Mouse (Mus musculus) forebrain, embryonic 12.5 days (tissue): ENCODE data around the gene Ifngr1. TPM values are rescaled to one million over a fixed set of nuclear protein-coding genes. Genes with fewer than 3 reads are reported as not detected.
A peak's percentile ranks its signal among the peaks of the same experiment; 100 is the strongest.

Source experiments
- ATAC-seq: fragments of 200-750 bp; cut with Nextera tagmentation; 2 replicates; pipeline ENCODE4 v1.8.0; 2017; ENCODE audit warnings: moderate TSS enrichment; ENCODE audit not compliant: low FRiP score
- H3K27ac ChIP-seq: fragments of 300-500 bp; sonication (generic); 2 replicates; pipeline ENCODE4 v1.5.1; 2016; ENCODE audit warnings: mild to moderate bottlenecking
- H3K27me3 ChIP-seq: fragments of 300-500 bp; sonication (generic); 2 replicates; pipeline ENCODE4 v1.6.1; 2016; ENCODE audit warnings: mild to moderate bottlenecking
- H3K36me3 ChIP-seq: fragments of 300-500 bp; sonication (generic); replicated peaks from 2 replicates; pipeline ENCODE4 v1.6.1; 2016; ENCODE audit warnings: mild to moderate bottlenecking
- H3K4me1 ChIP-seq: fragments of 300-500 bp; sonication (generic); 2 replicates; pipeline ENCODE4 v1.6.1; 2016
- H3K4me2 ChIP-seq: fragments of 300-500 bp; sonication (generic); 2 replicates; pipeline ENCODE4 v1.6.1; 2016; ENCODE audit warnings: mild to moderate bottlenecking, moderate library complexity
- H3K4me3 ChIP-seq: fragments of 300-500 bp; sonication (generic); replicated peaks from 2 replicates; pipeline ENCODE4 v1.5.1; 2016; ENCODE audit warnings: mild to moderate bottlenecking
- H3K9ac ChIP-seq: fragments of 300-500 bp; sonication (generic); 2 replicates; pipeline ENCODE4 v1.6.1; 2016; ENCODE audit warnings: mild to moderate bottlenecking
- H3K9me3 ChIP-seq: fragments of 300-500 bp; sonication (generic); 2 replicates; pipeline ENCODE4 v1.6.1; 2016
- WGBS: fragments of 180-500 bp; shearing (Covaris S2); methylation state at CpG from one replicate; pipeline ENCODE4 v1.1.7; 2016; 5-methylcytosine and 5-hydroxymethylcytosine counted together
- polyA plus RNA-seq: library from polyadenylated mRNA; unstranded; fragments of >200 nt; fragmentation: Nextera tagmentation; extraction: Ambion mirVana; gene quantifications from 2 replicates; pipeline ENCODE4 v1.2.1, GENCODE M21; 2016

Ifngr1 gene
- polyA plus RNA-seq, 1 experiment from 2014 or later = 20.5 TPM

- no peaks in the 10 kb centered on the region for H3K27me3 ChIP-seq
- H3K9me3 ChIP-seq = no peaks in the 10 kb centered on the region
- ATAC-seq = no peak
- H3K36me3 ChIP-seq = no peaks in the 10 kb centered on the region
- 93% methylated on average over 3 of the region's 3 CpGs for WGBS
- H3K4me3 ChIP-seq = no peak overlapping the region
- no peak overlapping the region for H3K9ac ChIP-seq
- no peak overlapping the region for H3K27ac ChIP-seq
- no peak overlapping the region for H3K4me2 ChIP-seq
- H3K4me1 ChIP-seq = no peaks in the 10 kb centered on the region
These were observed 14.2 kb upstream of the Ifngr1 start for GRCm38 (mm10) chr10:19577571-19577970.

- Histone ChIP-seq H3K27ac (no peak overlapping the region), H3K9me3 (no peaks in the 10 kb centered on the region), H3K27me3 (no peaks in the 10 kb centered on the region), H3K4me2 (no peak overlapping the region), H3K36me3 (no peaks in the 10 kb centered on the region), H3K4me1 (no peaks in the 10 kb centered on the region), H3K4me3 (no peak overlapping the region), H3K9ac (no peak overlapping the region)
- WGBS = 88% methylated on average over 6 of the region's 6 CpGs
- ATAC-seq = no peak
These were observed 13.7 kb upstream of the Ifngr1 start for GRCm38 (mm10) chr10:19578001-19578400.

- Histone ChIP-seq H3K36me3 (no peaks in the 10 kb centered on the region), H3K9ac (no peak overlapping the region), H3K27ac (no peak overlapping the region), H3K9me3 (no peaks in the 10 kb centered on the region), H3K4me2 (no peak overlapping the region), H3K4me1 (no peaks in the 10 kb centered on the region), H3K27me3 (no peaks in the 10 kb centered on the region), H3K4me3 (no peak overlapping the region)
- 85% methylated on average over 9 of the region's 9 CpGs for WGBS
- no peak for ATAC-seq
These were observed 13.3 kb upstream of the Ifngr1 start for GRCm38 (mm10) chr10:19578409-19578986.

- Histone ChIP-seq H3K4me3 (no peak overlapping the region), H3K36me3 (no peaks in the 10 kb centered on the region), H3K9me3 (no peaks in the 10 kb centered on the region), H3K27ac (no peak overlapping the region), H3K4me2 (no peak overlapping the region), H3K9ac (no peak overlapping the region), H3K27me3 (no peaks in the 10 kb centered on the region), H3K4me1 (0 out of 2 replicates have a peak, but pooled peaks cover 2% of the 10 kb centered on the region)
- 72% methylated on average over 3 of the region's 3 CpGs for WGBS
- ATAC-seq = no peak
These were observed 11.1 kb upstream of the Ifngr1 start for GRCm38 (mm10) chr10:19580660-19581059.

- H3K4me2 ChIP-seq = no peak overlapping the region
- no peak overlapping the region for H3K4me3 ChIP-seq
- H3K27me3 ChIP-seq = no peaks in the 10 kb centered on the region
- 0 out of 2 replicates have a peak, but pooled peaks cover 2% of the 10 kb centered on the region for H3K4me1 ChIP-seq
- no peak overlapping the region for H3K27ac ChIP-seq
- 81% methylated on average over 9 of the region's 9 CpGs for WGBS
- no peak for ATAC-seq
- H3K9ac ChIP-seq = no peak overlapping the region
- H3K36me3 ChIP-seq = no peaks in the 10 kb centered on the region
- H3K9me3 ChIP-seq = no peaks in the 10 kb centered on the region
These were observed 9.7 kb upstream of the Ifngr1 start for GRCm38 (mm10) chr10:19581844-19582582.

- Histone ChIP-seq H3K4me3 (no peak overlapping the region), H3K27me3 (no peaks in the 10 kb centered on the region), H3K4me1 (0 out of 2 replicates have a peak, but pooled peaks cover 2% of the 10 kb centered on the region), H3K9me3 (no peaks in the 10 kb centered on the region), H3K9ac (no peak overlapping the region), H3K27ac (no peak overlapping the region), H3K4me2 (no peak overlapping the region), H3K36me3 (no peaks in the 10 kb centered on the region)
- WGBS = 86% methylated on average over 7 of the region's 7 CpGs
- no peak for ATAC-seq
These were observed 8.8 kb upstream of the Ifngr1 start for GRCm38 (mm10) chr10:19582806-19583430.

- no peaks in the 10 kb centered on the region for H3K27me3 ChIP-seq
- no peak for ATAC-seq
- no peaks in the 10 kb centered on the region for H3K9me3 ChIP-seq
- no peak overlapping the region for H3K27ac ChIP-seq
- H3K4me2 ChIP-seq = no peak overlapping the region
- no peaks in the 10 kb centered on the region for H3K36me3 ChIP-seq
- no peak overlapping the region for H3K4me3 ChIP-seq
- no peak overlapping the region for H3K9ac ChIP-seq
- 0 out of 2 replicates have a peak, but pooled peaks cover 2% of the 10 kb centered on the region for H3K4me1 ChIP-seq
- 59% methylated on average over 2 of the region's 2 CpGs for WGBS
These were observed 7.7 kb upstream of the Ifngr1 start for GRCm38 (mm10) chr10:19584064-19584463.

- 0 out of 2 replicates have a peak, but pooled peaks cover 2% of the 10 kb centered on the region for H3K4me1 ChIP-seq
- no peak overlapping the region for H3K27ac ChIP-seq
- H3K27me3 ChIP-seq = no peaks in the 10 kb centered on the region
- H3K36me3 ChIP-seq = no peaks in the 10 kb centered on the region
- no peaks in the 10 kb centered on the region for H3K9me3 ChIP-seq
- H3K4me2 ChIP-seq = no peak overlapping the region
- WGBS = 88% methylated on average over 1 of the region's 1 CpGs
- ATAC-seq = no peak
- no peak overlapping the region for H3K9ac ChIP-seq
- no peak overlapping the region for H3K4me3 ChIP-seq
These were observed 6.9 kb upstream of the Ifngr1 start for GRCm38 (mm10) chr10:19584846-19585245.

- no peak for ATAC-seq
- H3K36me3 ChIP-seq = no peaks in the 10 kb centered on the region
- no peak overlapping the region for H3K4me2 ChIP-seq
- H3K9me3 ChIP-seq = no peaks in the 10 kb centered on the region
- H3K9ac ChIP-seq = no peak overlapping the region
- WGBS = 92% methylated on average over 5 of the region's 5 CpGs
- no peak overlapping the region for H3K27ac ChIP-seq
- 0 out of 2 replicates have a peak, but pooled peaks cover 2% of the 10 kb centered on the region for H3K4me1 ChIP-seq
- H3K4me3 ChIP-seq = no peak overlapping the region
- no peaks in the 10 kb centered on the region for H3K27me3 ChIP-seq
These were observed 5.9 kb upstream of the Ifngr1 start for GRCm38 (mm10) chr10:19585860-19586259.

GRCm38 (mm10) chr10:19587281-19587680, 4.5 kb upstream of the Ifngr1 start:
- no peak for ATAC-seq
- Histone ChIP-seq H3K27me3 (no peaks in the 10 kb centered on the region), H3K9me3 (no peaks in the 10 kb centered on the region), H3K4me2 (no peak overlapping the region), H3K9ac (no peak overlapping the region), H3K27ac (no peak overlapping the region), H3K4me1 (0 out of 2 replicates have a peak, but pooled peaks cover 9% of the 10 kb centered on the region), H3K4me3 (no peak overlapping the region), H3K36me3 (no peaks in the 10 kb centered on the region)
- WGBS = 87% methylated on average over 3 of the region's 3 CpGs

GRCm38 (mm10) chr10:19589626-19590025, 2.1 kb upstream of the Ifngr1 start:
- 85% methylated on average over 12 of the region's 12 CpGs for WGBS
- Histone ChIP-seq H3K4me3 (no peak overlapping the region), H3K27me3 (no peaks in the 10 kb centered on the region), H3K9ac (no peak overlapping the region), H3K36me3 (no peaks in the 10 kb centered on the region), H3K27ac (no peak overlapping the region), H3K4me1 (peaks cover 16% of the 10 kb centered on the region), H3K9me3 (no peaks in the 10 kb centered on the region), H3K4me2 (no peak overlapping the region)
- no peak for ATAC-seq

- Histone ChIP-seq H3K9me3 (no peaks in the 10 kb centered on the region), H3K27me3 (no peaks in the 10 kb centered on the region), H3K4me2 (peak overlapping the region; percentile 81), H3K36me3 (no peaks in the 10 kb centered on the region), H3K27ac (no peak overlapping the region), H3K4me1 (peaks cover 16% of the 10 kb centered on the region), H3K4me3 (peak overlapping the region; percentile 66), H3K9ac (no peak overlapping the region)
- WGBS = 39% methylated on average over 6 of the region's 6 CpGs
- no peak for ATAC-seq
These were observed 486 bp upstream of the Ifngr1 start for GRCm38 (mm10) chr10:19591286-19591640.
